Mouse (Mus musculus): ENCODE data around the gene Ubtd1.

Ubtd1 gene

GRCm38 (mm10) chr19:42022542-42022848 is 40.9 kb downstream of the Ubtd1 start:
- no peak for DNase-seq (ENCODE audit: low read depth)

GRCm38 (mm10) chr19:42026158-42026557 is 44.6 kb downstream of the Ubtd1 start:
- peak; percentile 53 for DNase-seq (ENCODE audit: low read depth)

GRCm38 (mm10) chr19:42031112-42031511 is 49.5 kb downstream of the Ubtd1 start:
- no peak for DNase-seq (ENCODE audit: low read depth)

GRCm38 (mm10) chr19:42033611-42034010 is 52.0 kb downstream of the Ubtd1 start:
- no peak for DNase-seq (ENCODE audit: low read depth)

GRCm38 (mm10) chr19:42034146-42034775 is 52.7 kb downstream of the Ubtd1 start:
- DNase-seq (ENCODE audit: low read depth) = no peak

GRCm38 (mm10) chr19:42034881-42035455 is 53.4 kb downstream of the Ubtd1 start:
- DNase-seq (ENCODE audit: low read depth) = no peak

GRCm38 (mm10) chr19:42035456-42036248 is 54.1 kb downstream of the Ubtd1 start, which contains the start of gene Ankrd2:
Gene Ankrd2 (plus strand): TSS chr19:42036000.
- peak; percentile 41 for DNase-seq (ENCODE audit: low read depth)

GRCm38 (mm10) chr19:42036357-42036756 is 54.8 kb downstream of the Ubtd1 start:
- DNase-seq (ENCODE audit: low read depth) = no peak

- DNase-seq (ENCODE audit: low read depth) = no peak
These were observed 55.7 kb downstream of the Ubtd1 start for GRCm38 (mm10) chr19:42037167-42037702.

- no peak for DNase-seq (ENCODE audit: low read depth)
These were observed 56.7 kb downstream of the Ubtd1 start for GRCm38 (mm10) chr19:42038310-42038709.

GRCm38 (mm10) chr19:42043988-42044387 is 62.4 kb downstream of the Ubtd1 start:
- DNase-seq (ENCODE audit: low read depth) = no peak

GRCm38 (mm10) chr19:42045269-42046102 is 63.9 kb downstream of the Ubtd1 start, which contains the start of gene Hoga1:
Gene Hoga1 (plus strand): TSS chr19:42045610.
- peak; percentile 55 for DNase-seq (ENCODE audit: low read depth)

- DNase-seq (ENCODE audit: low read depth) = no peak
These were observed 68.7 kb downstream of the Ubtd1 start for GRCm38 (mm10) chr19:42050251-42050650.

GRCm38 (mm10) chr19:42051351-42051750 is 69.8 kb downstream of the Ubtd1 start:
- no peak for DNase-seq (ENCODE audit: low read depth)

- no peak for DNase-seq (ENCODE audit: low read depth)
These were observed 70.4 kb downstream of the Ubtd1 start, which contains the start of gene 4933411K16Rik for GRCm38 (mm10) chr19:42051948-42052347. Gene 4933411K16Rik (plus strand): TSS chr19:42052248.

- no peak for DNase-seq (ENCODE audit: low read depth)
These were observed 72.7 kb downstream of the Ubtd1 start for GRCm38 (mm10) chr19:42054255-42054654.

- no peak for DNase-seq (ENCODE audit: low read depth)
These were observed 74.3 kb downstream of the Ubtd1 start for GRCm38 (mm10) chr19:42055881-42056280.

- no peak for DNase-seq (ENCODE audit: low read depth)
These were observed 75.3 kb downstream of the Ubtd1 start for GRCm38 (mm10) chr19:42056719-42057409.

GRCm38 (mm10) chr19:42058426-42058825 is 76.9 kb downstream of the Ubtd1 start:
- no peak for DNase-seq (ENCODE audit: low read depth)

- DNase-seq (ENCODE audit: low read depth) = no peak
These were observed 79.9 kb downstream of the Ubtd1 start for GRCm38 (mm10) chr19:42061443-42061842.
